Mouse (Mus musculus) cerebellum, adult 11 months (tissue): Measurements from ENCODE around the gene Tnfrsf8.

Experiments
- DNase-seq: peaks from one replicate; pipeline ENCODE4 v3.0.0; 2022

Tnfrsf8 gene

DNA sequence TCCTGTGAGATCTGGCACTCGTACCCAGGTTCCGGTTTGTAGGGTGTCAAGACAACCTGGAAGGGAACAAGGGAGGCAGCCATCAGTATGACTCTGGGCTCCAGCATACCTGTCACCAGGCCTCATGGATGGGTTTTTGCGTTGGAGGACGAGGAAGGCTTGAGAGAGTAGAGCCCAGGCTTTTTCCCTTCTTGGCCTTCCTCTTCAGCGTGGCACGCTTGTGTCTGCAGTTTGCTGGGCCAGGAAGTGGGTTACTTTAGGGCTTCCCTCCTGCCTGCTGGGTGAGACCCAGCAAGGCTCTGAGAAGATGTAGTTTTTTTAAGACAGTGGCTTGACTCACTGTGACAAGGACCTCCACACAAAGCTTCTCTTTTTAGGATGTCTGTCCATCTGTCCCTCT lies 85.9 kb downstream of the Tnfrsf8 start:
- no peak for DNase-seq

DNA sequence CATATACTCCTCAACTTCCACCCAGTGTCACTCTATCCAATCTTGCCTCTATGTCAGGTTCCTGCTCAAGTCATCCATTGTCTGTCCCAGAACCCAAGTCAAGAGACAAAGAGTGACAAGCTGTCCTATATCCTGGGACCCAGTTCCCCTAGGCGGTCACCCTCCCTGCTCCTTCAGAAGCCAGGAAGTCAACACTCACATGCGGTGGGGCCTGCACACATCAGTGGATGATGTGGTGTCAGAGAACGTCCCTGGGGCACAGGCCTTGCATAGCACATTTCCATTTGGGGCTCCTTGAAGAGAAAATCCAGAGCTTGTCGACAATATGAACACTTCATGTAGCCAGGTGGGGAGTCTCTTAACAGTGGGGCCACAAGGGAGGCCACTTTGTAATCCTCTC lies 90.4 kb downstream of the Tnfrsf8 start:
- no peak for DNase-seq

DNA sequence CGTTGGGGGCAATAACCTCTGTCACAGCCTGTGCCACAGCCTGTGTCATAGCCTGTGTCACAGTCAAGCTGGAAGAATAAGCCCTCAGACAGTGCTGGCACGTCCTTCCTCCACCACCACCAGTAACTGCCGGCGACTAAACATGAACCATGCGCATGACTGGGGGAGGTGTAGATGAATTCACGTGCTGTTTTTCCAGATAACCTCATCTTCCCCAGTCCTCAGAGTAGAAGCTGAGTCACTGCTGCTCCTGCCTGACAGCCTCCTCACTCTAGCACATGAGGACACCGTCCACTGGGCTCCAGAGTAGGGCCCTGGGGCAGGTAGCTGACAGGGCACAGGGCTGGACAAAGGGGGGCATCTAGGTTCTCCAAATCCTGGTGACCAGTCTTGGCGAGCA lies 92.9 kb downstream of the Tnfrsf8 start:
- no peak for DNase-seq

DNA sequence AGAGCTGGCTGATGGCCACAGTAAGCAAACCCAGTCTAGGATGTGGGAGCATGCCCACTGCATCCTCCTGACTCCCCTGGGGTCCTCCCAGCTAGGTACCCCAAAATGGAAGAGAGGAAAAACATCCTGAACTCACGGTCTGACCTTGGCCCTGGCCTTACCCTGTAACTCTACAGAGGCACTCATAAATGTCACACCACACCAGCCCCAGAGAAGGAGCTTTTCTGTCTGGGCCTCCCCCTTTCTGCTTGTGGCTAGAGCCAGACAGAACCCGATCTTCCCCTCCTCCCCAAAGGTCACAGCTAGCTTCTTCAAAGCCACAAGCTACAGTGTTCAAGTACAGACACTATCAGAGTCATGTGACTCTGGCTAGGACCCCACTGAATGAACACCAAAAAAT lies 93.6 kb downstream of the Tnfrsf8 start:
- no peak for DNase-seq

DNA sequence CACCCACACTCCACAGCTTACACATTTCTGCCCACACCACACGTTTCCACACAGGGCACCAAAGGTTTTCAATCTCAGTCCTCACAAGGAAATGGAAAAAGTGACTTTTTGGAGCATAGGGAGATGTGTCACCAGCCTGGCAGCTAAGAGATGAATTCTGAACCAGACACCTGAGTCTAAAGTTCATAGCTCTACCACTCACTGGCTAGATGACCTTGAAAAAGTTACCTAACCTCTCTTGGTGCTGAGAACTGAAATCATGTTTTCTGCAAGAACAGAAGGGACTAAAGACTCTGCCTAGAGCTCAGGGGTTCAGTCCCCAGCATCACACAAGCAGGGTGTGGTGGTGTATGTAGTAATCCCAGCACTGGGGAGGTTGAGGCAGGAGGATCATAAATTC lies 95.0 kb downstream of the Tnfrsf8 start:
- DNase-seq: no peak

DNA sequence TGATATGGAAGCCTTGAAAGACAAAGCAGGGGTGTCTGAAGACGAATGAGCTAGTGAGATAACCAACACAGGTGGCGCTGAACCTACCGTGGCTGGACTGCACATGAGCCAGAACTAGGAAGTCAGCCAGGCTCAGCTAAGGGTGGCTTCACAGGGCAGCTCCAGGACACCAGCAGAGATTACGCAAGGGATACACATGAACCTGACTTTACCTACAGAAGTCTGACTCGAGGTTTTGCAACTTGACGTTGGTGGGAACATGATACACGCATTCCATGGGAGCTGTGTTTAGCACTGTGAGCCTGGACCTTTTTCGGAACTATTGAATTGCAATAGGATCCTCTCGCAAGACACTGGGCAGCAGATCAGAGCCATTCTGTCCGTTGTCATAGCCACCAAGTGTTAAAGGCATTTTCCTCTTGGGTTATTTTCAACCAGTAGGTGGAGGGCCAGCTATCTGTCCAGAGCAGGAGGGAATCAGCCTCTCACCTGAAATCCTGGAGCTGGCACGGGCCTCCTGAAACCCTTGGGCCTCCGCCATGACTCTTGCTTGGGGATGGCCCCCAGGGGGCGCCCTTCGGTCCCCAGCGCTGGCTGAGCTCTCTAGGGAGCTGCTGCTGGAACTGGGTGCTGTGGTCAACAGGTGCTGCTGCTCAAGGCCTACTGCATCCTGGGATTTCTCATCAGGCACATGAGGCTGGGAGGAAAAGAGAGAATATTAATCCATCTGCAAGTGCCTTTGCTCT lies 95.6 kb downstream of the Tnfrsf8 start:
- DNase-seq: peak; percentile 3

DNA sequence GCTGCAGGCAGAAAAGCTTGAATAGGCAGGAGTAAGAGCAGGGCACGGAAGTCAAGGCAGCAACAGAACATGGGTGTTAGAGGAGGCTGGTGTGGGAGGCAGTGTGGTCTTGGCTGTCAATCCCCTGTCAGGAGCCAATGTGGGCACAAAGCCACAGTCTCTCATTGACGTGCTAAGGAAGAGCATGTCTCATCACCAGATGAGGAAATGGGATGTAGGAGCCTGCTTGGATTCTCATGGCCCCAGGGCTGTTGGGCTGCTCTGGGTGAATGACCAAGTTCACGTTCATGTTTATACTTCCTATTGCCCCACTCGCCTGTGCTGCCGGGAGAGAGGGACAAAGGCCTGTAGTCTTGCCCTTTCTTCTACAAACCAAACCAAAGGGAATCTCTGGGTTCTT lies 97.1 kb downstream of the Tnfrsf8 start:
- DNase-seq: no peak
